Mouse (Mus musculus): ENCODE data around the gene Fbxl19. TPM values are rescaled to one million over a fixed set of nuclear protein-coding genes. Genes with fewer than 3 reads are reported as not detected.
"Not testable (repeated sequence)": the region's sequence is repeated elsewhere in the genome, so short reads cannot be mapped to it uniquely, and the experiment has no call there.

Fbxl19 gene
- polyA plus RNA-seq, 1 experiment from 2014 or later, result 10.5 TPM

DNA sequence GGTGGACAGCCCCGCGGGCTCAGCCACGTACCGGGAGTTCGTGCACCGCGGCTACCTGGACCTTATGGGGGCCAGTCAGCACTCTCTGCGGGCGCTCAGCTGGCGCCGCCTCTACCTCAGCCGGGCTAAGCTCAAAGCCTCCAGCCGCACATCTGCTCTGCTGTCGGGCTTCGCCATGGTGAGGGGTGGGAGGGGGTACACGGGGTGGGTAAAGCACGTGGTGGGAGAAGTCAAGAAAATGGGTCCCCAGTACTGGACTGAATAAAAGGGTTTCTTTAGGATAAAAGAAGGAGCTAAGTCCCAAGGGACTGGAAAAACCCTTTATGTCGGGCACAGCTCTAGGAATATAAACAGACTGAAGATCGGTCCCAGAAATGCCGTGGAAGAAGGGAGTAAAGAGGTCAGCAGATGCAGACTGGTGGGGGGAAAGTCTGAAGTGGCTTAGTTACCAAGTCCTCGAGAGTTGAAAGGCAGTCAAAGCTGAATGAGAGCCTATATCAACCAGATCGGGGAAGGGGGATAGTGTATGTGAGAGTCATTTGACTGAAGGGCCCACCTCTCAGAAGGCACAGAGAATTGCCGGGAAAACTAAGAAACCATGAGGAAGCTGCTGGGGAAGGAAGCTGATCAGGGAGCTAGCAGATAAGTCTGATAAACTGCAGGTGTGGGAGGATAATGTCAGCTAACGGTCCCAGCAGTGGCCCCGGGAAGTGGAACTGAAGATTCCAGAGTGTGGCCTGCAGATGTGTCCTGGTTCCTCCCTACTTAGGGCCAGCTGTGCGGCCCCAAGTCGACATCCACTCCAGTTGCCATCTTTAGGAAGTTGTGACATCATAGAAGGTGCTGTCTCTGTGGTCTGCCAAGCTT lies 25.9 kb downstream of the Fbxl19 start:
- peak; percentile 35 for ATAC-seq (ENCODE audit: insufficient number of reproducible peaks, insufficient read depth, low FRiP score, low TSS enrichment, low read depth)
- 3% methylated on average over 27 of the region's 27 CpGs for WGBS
- peak overlapping the region; percentile 67 for H3K4me3 ChIP-seq (replicated peaks)

DNA sequence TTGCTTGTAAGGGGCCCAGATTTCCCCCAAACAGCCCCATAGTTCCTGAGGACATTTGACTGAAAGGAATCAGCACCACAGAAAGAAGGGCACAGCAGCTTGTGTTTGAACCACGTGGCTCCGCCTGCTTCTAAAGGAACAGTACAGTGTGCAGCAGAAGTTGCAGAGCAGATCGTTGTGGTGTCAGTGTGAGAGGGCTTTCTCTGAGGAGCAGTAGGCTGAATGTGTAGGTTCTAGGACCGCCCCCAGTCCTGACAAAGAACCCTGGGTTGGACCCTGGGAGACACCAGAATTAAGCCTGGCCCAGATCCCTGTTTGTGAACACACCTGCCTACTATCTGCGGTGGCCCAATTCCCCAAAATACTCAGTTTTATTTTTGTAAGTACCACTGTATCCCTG lies 26.9 kb downstream of the Fbxl19 start:
- 0 out of 2 replicates have a peak overlapping the region, but pooled peaks have one; percentile 67 for H3K4me3 ChIP-seq (replicated peaks)

More for the DNA sequence above, 25.9 kb downstream of the Fbxl19 start:
- Histone ChIP-seq H3K9ac (replicated peaks) (peak overlapping the region; percentile 86), H3K4me2 (peak overlapping the region; percentile 92), H3K4me1 (replicated peaks) (peaks cover 36% of the 10 kb centered on the region), H3K9me3 (no peaks in the 10 kb centered on the region), H3K27ac (peak overlapping the region; percentile 96), H3K27me3 (no peaks in the 10 kb centered on the region), H3K36me3 (peaks cover 33% of the 10 kb centered on the region)

DNA sequence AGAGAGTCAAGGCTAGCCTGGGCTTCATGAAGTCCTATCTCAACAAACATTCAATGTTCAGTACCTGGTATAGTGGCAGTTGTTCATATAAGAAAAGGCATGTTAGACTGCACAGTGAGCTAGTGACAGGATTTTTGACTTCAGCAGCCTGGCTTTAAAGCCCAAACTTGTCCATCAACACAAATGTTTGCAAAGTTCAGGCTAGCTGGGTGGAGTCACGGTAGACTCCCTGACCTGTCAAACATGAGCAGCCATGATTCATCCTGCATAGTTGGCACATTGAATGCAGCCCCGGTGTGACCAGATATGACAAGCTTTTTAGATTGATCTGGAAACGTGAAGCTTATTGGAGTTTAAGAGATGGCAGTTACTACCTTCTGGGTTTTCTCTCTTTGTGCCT lies 27.7 kb downstream of the Fbxl19 start:
- Histone ChIP-seq H3K4me1 (replicated peaks) (peaks cover 40% of the 10 kb centered on the region), H3K9ac (replicated peaks) (no peak overlapping the region), H3K27ac (no peak overlapping the region), H3K9me3 (no peaks in the 10 kb centered on the region), H3K36me3 (peaks cover 15% of the 10 kb centered on the region), H3K4me3 (replicated peaks) (no peak overlapping the region), H3K4me2 (no peak overlapping the region), H3K27me3 (no peaks in the 10 kb centered on the region)
- 85% methylated on average over 3 of the region's 3 CpGs for WGBS
- ATAC-seq (ENCODE audit: insufficient number of reproducible peaks, insufficient read depth, low FRiP score, low TSS enrichment, low read depth), result no peak

More for the DNA sequence above, 26.9 kb downstream of the Fbxl19 start:
- no peaks in the 10 kb centered on the region for H3K27me3 ChIP-seq
- 72% methylated on average over 5 of the region's 5 CpGs for WGBS
- ATAC-seq (ENCODE audit: insufficient number of reproducible peaks, insufficient read depth, low FRiP score, low TSS enrichment, low read depth), result no peak
- H3K9me3 ChIP-seq, result no peaks in the 10 kb centered on the region
- H3K4me2 ChIP-seq, result peak overlapping the region; percentile 92
- peak overlapping the region; percentile 86; the same call in 1 of the 2 replicates for H3K9ac ChIP-seq (replicated peaks)
- 0 out of 2 replicates have a peak overlapping the region, but pooled peaks have one; percentile 96 for H3K27ac ChIP-seq
- peaks cover 23% of the 10 kb centered on the region for H3K36me3 ChIP-seq
- H3K4me1 ChIP-seq (replicated peaks), result peaks cover 40% of the 10 kb centered on the region

DNA sequence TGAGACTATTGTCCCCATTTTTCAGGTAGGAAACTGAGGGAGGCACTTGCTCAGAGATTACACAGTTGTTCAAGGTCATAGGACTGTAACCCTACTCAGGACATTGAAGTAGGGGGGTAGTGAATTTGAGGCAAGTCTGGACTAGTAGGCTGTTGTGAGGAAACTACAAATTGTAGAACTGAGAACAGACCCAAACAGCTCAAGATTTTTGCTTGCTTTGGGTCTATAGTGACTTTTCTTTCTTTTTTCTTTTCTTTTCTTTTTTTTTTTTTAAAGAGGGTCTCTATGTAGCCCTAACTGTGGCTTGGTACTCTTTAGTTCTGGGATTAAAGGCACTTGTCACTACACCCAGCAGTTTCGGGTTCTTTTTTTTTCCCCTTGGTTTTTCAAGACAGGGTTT lies 28.2 kb downstream of the Fbxl19 start:
- no peak for ATAC-seq (ENCODE audit: insufficient number of reproducible peaks, insufficient read depth, low FRiP score, low TSS enrichment, low read depth)
- Histone ChIP-seq H3K9me3 (no peaks in the 10 kb centered on the region), H3K4me1 (replicated peaks) (peaks cover 40% of the 10 kb centered on the region), H3K27me3 (no peaks in the 10 kb centered on the region), H3K27ac (no peak overlapping the region), H3K4me3 (replicated peaks) (no peak overlapping the region), H3K4me2 (no peak overlapping the region), H3K36me3 (peaks cover 10% of the 10 kb centered on the region), H3K9ac (replicated peaks) (no peak overlapping the region)
- WGBS, result 91% methylated on average over 1 of the region's 1 CpGs

DNA sequence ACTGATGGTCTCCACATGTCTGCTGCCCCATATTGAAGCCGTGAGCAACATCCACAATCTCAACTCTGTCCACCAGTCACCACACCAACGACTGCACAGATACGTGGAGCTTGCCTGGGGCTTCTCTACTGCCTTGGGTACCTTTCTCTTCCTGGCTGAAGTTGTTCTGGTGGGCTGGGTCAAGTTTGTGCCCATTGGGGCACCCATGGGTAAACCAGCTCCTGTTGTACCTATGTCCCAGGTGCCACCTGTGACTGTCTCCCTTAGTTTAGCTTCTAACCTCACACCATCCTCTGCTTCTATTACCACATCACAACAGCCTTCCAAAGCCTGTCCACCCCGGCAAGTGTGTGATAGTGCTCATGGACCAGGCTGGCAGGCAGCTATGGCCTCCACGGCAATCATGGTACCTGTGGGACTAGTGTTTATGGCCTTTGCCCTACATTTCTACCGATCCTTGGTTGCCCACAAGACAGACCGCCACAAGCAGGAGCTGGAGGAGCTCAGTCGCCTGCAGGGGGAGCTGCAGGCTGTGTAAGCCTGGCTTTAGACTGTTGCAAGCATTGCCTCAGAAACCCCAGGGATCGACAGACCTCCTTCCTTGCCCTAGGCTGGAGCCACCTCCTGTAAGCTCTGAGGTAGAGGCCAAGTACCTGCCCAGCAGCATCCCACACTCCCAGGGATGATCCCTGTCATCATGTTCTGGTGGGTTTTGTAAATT lies 29.5 kb downstream of the Fbxl19 start:
- Histone ChIP-seq H3K4me1 (replicated peaks) (peaks cover 43% of the 10 kb centered on the region), H3K4me3 (replicated peaks) (no peak overlapping the region), H3K4me2 (no peak overlapping the region; the same call in 1 of the 2 replicates), H3K9me3 (no peaks in the 10 kb centered on the region), H3K27ac (no peak overlapping the region), H3K27me3 (no peaks in the 10 kb centered on the region), H3K9ac (replicated peaks) (no peak overlapping the region), H3K36me3 (peaks cover 5% of the 10 kb centered on the region; the same call in 1 of the 2 replicates)
- WGBS, result 43% methylated on average over 9 of the region's 9 CpGs
- ATAC-seq (ENCODE audit: insufficient number of reproducible peaks, insufficient read depth, low FRiP score, low TSS enrichment, low read depth), result no peak

DNA sequence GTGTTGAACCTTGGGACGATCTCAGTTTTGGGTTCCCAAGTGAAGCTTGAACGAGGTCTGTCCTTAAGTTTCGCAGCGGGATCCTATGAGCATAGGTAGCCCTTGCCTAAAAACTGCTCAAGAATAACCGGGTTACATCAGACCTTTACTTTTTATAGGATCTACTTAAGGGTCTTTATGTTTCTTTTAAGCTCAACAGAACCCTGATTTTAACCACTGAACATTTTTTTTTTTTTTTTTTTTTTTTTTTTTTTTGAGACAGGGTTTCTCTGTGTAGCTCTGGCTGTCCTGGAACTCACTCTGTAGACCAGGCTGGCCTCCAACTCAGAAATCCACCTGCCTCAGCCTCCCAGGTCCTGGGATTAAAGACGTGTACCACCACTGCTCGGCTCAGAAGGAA lies 31.5 kb downstream of the Fbxl19 start:
- peak overlapping the region; percentile 86 for H3K4me2 ChIP-seq
- not testable (repeated sequence) for ATAC-seq (ENCODE audit: insufficient number of reproducible peaks, insufficient read depth, low FRiP score, low TSS enrichment, low read depth); H3K9me3 ChIP-seq; H3K27me3 ChIP-seq
- H3K4me1 ChIP-seq (replicated peaks), result peaks cover 29% of the 10 kb centered on the region
- peaks cover 25% of the 10 kb centered on the region for H3K36me3 ChIP-seq
- peak overlapping the region; percentile 92 for H3K9ac ChIP-seq (replicated peaks)
- H3K4me3 ChIP-seq (replicated peaks), result peak overlapping the region; percentile 90
- peak overlapping the region; percentile 94 for H3K27ac ChIP-seq
- 69% methylated on average over 7 of the region's 7 CpGs for WGBS

DNA sequence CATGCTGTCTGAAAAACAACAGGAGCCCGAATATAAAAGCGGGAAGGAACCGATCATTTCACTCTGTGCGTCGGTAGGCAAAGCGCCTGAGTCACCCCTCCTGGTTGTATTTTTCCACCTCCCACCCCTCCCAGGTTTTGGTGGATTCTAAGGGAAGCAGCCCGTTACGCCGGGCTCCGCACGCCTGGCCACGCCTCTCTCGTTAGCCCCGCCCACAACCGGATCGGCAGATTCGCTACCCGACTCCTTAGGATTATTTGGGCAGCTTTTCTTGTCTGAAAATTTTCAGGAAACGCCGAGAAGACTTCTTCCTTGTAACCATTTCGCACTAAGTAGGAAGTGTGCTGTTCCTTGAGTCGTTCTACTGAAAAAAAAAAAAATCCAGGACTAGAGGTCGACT lies 32.1 kb downstream of the Fbxl19 start, which contains the start of gene Setd1a:
TSS of gene Setd1a (plus strand) at position 245 of the 400 bp plus-strand sequence.
- H3K4me2 ChIP-seq, result peak within 1 kb of the TSS; percentile 86
- H3K9ac ChIP-seq (replicated peaks), result peak within 1 kb of the TSS; percentile 92
- H3K27me3 ChIP-seq, result no peaks in the 10 kb centered on the region
- peak within 1 kb of the TSS; percentile 94 for H3K27ac ChIP-seq
- peaks cover 31% of the 10 kb centered on the region for H3K36me3 ChIP-seq
- peak; percentile 47; the same call in 1 of the 2 replicates for ATAC-seq (ENCODE audit: insufficient number of reproducible peaks, insufficient read depth, low FRiP score, low TSS enrichment, low read depth)
- H3K4me1 ChIP-seq (replicated peaks), result peaks cover 23% of the 10 kb centered on the region
- peak within 1 kb of the TSS; percentile 90 for H3K4me3 ChIP-seq (replicated peaks)
- under 1% methylated on average over 23 of the region's 23 CpGs for WGBS
- H3K9me3 ChIP-seq, result no peaks in the 10 kb centered on the region

DNA sequence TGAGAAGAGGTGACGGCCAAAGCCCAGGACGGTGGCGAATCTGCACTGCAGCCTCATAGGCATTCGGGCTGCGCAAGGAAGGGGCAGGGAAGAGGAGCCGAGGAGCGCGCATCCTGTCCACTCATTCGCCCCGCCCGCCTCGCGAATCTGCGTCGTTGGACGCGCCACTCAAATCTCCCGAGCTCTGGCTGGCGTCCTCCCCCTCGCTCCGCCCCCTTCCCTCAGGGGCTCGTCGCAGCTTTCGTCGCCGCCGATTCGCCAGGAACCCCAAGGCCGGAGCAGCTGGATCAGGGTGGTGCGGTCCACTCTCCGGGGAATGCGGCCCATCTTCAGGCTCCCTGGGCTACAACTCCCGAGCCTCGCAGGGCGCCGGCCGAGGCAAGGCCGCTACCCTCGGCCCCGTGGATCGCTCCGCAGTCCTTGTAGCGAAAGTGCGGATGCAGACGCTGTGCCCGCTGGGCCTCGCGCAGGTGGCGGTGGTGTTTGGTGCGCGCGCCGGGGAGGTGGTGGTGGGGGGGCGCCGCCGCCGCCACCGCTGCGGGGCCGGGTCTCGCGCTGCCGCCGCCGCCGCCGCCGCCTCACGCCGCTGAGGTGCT lies 32.6 kb downstream of the Fbxl19 start:
- WGBS, result under 1% methylated on average over 48 of the region's 70 CpGs
- H3K4me1 ChIP-seq (replicated peaks), result peaks cover 23% of the 10 kb centered on the region

DNA sequence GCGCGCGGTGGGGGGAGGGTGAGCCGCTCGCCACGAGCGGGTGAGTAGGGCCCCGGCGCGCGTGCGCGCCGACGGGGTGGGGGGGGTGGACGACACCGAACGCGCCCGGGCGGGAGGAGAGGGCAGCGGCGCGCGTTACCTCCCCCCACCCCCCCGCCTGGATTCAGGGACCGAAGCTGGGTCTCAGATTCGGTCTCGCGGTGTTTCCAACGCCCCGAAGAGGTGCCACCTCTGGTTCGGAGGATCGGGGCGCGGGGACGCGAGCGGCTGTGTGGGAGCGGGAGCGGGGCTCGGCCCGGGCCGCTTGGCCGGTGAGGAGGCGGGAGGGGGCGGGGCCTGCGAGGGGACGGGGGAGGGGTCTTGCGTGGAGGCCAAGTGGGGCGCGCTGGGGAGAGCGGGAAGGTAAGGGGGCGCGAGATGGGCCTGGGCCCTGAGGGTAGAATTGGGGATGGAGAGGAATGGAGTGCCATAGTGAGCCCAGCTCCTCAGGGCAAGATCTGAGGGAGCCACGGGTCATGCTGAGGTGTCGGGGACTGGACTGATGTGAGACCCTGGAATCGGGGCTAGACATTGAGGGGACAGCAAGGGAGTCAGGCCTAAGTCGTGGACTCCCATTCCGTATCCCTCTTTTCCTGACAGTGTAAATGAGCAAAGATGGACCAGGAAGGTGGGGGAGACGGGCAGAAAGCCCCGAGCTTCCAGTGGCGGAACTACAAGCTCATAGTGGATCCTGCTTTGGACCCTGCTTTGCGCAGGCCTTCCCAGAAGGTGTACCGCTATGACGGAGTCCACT lies 33.3 kb downstream of the Fbxl19 start:
- H3K4me3 ChIP-seq (replicated peaks), result peak overlapping the region; percentile 90
- peaks cover 23% of the 10 kb centered on the region for H3K4me1 ChIP-seq (replicated peaks)
- H3K4me2 ChIP-seq, result peak overlapping the region; percentile 86
- no peaks in the 10 kb centered on the region for H3K27me3 ChIP-seq
- H3K36me3 ChIP-seq, result peaks cover 44% of the 10 kb centered on the region
- H3K9ac ChIP-seq (replicated peaks), result peak overlapping the region; percentile 92
- WGBS, result 4% methylated on average over 52 of the region's 66 CpGs
- peak overlapping the region; percentile 94 for H3K27ac ChIP-seq
- peak; percentile 57 for ATAC-seq (ENCODE audit: insufficient number of reproducible peaks, insufficient read depth, low FRiP score, low TSS enrichment, low read depth)
- H3K9me3 ChIP-seq, result no peaks in the 10 kb centered on the region

More for the DNA sequence above, 32.6 kb downstream of the Fbxl19 start:
- peak overlapping the region; percentile 92 for H3K9ac ChIP-seq (replicated peaks)
- H3K4me3 ChIP-seq (replicated peaks), result peak overlapping the region; percentile 90
- peak overlapping the region; percentile 86 for H3K4me2 ChIP-seq
- H3K36me3 ChIP-seq, result peaks cover 37% of the 10 kb centered on the region
- H3K27me3 ChIP-seq, result no peaks in the 10 kb centered on the region
- no peaks in the 10 kb centered on the region for H3K9me3 ChIP-seq
- peak overlapping the region; percentile 94 for H3K27ac ChIP-seq
- ATAC-seq (ENCODE audit: insufficient number of reproducible peaks, insufficient read depth, low FRiP score, low TSS enrichment, low read depth), result peak; percentile 83

DNA sequence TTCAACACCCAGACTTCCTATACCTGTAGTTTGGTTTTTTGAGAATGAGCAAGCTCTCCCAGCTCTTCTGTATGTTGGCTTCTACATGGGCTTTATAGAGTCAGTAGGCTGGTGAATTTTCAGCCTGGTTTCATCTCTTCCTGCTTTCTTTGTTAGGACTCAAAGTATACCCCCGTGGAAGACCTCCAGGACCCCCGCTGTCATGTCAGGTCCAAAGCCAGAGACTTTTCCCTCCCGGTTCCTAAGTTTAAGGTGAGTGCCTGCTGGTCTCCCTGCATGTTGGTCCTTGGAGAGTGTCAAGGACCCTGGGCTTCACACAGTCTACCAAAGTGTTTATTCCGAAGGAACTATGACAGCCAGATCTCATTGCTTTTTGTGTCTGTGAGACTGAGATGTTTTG lies 34.0 kb downstream of the Fbxl19 start:
- H3K9me3 ChIP-seq, result no peaks in the 10 kb centered on the region
- H3K4me2 ChIP-seq, result peak overlapping the region; percentile 86
- H3K27ac ChIP-seq, result peak overlapping the region; percentile 94; the same call in 1 of the 2 replicates
- 81% methylated on average over 4 of the region's 4 CpGs for WGBS
- no peaks in the 10 kb centered on the region for H3K27me3 ChIP-seq
- H3K4me3 ChIP-seq (replicated peaks), result peak overlapping the region; percentile 90
- H3K9ac ChIP-seq (replicated peaks), result peak overlapping the region; percentile 92
- H3K36me3 ChIP-seq, result peaks cover 50% of the 10 kb centered on the region
- no peak for ATAC-seq (ENCODE audit: insufficient number of reproducible peaks, insufficient read depth, low FRiP score, low TSS enrichment, low read depth)
- H3K4me1 ChIP-seq (replicated peaks), result peaks cover 23% of the 10 kb centered on the region

Measured in limb, embryonic 12.5 days (tissue).